Mouse (Mus musculus) CD8-positive naive resting alpha-beta T cell, adult 2 months (primary cell): ENCODE results near the gene Ptdss2.

Source experiments
- DNase-seq, 2 experiments: peaks; one replicate each; pipeline ENCODE4 v3.0.0; 2022; ENCODE audit warnings: low read depth in 2 of 2, low spot score in 2 of 2

Ptdss2 gene

GRCm38 (mm10) chr7:141121051-141121531 lies 1.1 kb upstream of the Ptdss2 start:
- no peak for DNase-seq

DNA sequence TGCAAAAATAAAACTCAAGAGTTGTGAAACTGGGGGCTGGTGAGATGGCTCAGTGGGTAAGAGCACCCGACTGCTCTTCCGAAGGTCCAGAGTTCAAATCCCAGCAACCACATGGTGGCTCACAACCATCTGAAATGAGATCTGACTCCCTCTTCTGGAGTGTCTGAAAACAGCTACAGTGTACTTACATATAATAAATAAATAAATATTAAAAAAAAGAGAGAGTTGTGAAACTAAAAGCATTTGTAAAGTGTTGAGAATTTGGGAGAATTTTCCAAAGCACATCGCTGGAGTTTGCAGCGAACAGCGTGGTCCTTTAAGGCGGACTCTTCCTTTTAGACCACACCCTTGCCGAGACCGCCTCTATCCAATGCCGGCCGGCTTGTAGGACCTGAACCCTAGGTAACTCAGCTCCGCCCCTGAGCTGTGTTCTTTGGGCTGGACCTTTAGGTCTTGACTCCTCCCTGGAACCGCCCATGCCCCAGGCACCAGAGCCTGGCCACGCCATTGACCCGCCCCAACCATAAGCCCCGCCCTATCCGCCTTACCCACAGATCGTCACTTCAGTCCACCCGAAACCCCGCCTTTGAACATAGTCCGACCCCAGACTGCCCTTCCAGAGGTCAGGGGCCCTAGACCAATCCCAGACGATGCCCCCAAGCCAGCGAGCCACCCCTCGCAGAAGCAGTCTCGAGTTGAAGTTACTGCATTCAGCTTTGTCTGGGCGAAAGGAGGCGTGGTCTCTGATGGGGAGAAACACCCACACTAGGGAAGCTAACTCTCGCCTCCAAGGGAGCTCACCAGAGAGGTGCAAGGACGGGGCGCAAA lies 721 bp downstream of the Ptdss2 start:
- DNase-seq, result peak; percentile 71 to 85

DNA sequence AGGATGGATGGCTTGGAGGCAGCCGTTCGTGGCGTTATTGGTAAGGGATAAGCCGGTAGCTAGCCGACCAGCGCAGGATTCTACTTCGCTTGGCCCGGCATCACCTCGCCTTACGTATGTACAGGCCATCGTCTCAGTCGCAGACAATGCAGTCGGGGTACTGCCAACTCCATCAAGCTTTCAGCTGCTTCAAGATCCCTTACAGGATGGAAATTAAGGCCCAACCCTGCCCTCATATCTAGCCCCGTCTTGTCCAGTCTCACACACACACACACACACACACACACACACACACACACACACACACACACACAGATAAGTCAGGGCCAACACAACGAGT lies 1.3 kb downstream of the Ptdss2 start:
- no peak for DNase-seq

- DNase-seq, result peak; percentile 68 to 81
Observed at GRCm38 (mm10) chr7:141131024-141131820, 9.0 kb downstream of the Ptdss2 start.

DNA sequence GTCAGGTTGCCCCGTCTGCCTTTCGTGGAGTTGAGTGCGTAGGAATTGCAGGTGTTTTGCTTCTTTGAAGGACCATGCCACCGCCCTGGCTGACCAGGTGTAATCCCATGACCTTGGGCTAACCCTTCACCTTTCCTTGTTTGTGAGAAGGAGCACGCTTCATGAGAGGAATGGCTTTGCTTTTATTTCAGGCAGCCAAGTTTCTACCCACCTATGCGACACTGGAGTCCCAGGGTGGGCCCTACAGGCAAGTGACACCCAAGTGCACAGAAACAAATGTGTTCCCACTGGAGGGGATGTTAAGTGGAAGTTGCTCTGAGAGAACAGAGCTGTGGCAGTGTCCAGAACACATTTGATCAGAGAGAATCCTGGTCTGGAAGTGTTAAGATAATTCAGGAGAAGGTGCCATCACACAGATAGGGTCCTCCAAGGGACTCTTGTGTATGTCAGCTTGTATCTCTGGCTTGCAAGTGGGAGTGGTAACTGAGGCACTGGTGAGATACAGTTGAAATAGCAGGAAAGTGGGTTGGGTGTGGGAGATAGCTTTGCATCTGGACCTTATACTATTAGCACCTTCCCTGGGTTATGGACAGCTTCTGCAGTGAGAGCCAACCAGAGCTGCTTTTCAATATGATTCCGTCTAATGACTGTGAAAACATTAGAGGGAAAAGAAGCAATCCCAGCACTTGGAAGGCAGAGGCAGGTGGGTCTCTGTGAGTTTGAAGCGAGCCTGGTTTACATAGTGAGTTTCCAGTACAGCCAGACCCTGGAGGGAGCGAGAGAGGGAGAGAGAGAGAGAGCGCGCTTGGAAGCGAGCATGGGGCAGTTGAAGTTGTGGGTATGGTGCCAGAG lies 9.9 kb downstream of the Ptdss2 start:
- DNase-seq, result no peak

- DNase-seq, result no peak
Observed at GRCm38 (mm10) chr7:141141326-141141725, 19.1 kb downstream of the Ptdss2 start.

DNA sequence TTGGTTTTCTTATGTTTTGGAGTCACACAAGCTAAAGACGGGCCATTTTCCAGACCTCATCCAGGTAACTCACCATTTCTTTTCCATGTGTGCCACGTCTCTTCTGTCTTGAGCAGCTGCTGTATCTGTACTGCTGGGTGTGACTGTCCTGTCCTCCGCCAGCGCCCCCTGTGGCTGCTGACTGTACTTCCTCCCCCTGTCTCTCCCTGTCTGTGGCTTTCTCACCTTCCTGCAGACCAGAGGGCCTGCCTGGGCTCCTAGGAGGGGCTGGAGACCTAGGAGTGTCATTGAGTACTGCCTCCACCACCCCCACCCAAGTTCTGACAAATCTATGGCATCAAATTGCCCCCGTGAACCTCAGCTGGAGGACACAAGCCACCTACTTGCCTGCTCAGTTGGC lies 20.9 kb downstream of the Ptdss2 start:
- peak in 1 of 2 experiments; percentile 62 for DNase-seq

DNA sequence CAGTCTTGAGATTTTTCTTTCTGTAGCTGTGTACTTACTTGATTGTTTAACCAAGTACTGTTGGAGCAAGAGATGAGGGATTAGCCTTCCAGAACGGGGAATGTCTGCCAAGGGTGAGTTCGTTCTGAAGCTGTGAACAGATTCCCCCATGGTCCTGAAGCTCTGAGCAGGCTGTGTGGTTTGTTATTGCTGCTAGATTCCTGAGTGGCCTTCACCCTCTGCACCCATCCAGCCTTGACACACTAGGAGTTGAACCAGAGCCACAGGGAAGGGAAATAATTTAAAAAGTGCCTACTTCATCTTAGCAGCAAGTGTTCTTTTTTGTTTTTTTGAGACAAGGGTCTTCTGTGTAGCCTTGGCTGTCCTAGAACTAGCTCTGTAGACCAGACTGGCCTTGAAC lies 21.7 kb downstream of the Ptdss2 start:
- DNase-seq, result no peak

DNA sequence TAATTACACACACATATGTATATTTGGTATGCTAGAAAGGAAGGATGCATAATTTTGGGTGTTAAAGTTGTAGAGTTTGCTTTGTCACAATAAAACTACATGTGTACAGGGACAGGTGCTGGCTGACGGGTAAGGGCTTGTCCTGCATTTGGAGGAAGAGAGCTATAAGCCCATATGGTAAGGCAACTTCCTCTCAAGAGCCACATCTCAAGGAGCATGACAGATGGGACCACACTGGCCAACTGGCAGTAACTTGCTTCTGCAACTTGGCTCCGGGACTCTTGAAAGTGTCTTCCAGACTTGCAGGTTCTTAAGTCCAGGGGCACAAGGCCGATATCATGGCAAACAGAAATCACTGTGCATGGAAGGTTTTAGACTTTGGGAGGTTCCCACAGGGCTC lies 22.5 kb downstream of the Ptdss2 start:
- no peak for DNase-seq

DNA sequence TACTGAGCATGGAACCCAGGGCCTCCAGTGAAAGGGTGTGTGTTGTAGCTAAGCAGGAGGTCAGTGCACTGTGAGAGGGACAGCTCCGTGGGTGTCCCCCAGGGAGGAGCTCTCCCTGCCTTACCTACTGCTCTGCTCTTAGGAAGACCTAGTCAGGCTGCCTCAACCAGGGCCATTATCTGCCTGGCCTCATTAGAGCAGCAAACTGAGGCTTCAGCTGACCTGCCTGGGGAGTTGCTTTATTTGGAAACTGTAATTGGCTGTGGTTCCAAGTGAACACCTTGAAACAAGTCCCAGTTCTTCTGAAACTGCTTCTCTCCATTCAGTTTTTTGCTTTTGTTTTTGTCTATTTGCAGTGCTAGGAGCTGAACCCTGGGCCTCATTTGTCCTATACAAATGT lies 23.2 kb downstream of the Ptdss2 start:
- no peak for DNase-seq

DNA sequence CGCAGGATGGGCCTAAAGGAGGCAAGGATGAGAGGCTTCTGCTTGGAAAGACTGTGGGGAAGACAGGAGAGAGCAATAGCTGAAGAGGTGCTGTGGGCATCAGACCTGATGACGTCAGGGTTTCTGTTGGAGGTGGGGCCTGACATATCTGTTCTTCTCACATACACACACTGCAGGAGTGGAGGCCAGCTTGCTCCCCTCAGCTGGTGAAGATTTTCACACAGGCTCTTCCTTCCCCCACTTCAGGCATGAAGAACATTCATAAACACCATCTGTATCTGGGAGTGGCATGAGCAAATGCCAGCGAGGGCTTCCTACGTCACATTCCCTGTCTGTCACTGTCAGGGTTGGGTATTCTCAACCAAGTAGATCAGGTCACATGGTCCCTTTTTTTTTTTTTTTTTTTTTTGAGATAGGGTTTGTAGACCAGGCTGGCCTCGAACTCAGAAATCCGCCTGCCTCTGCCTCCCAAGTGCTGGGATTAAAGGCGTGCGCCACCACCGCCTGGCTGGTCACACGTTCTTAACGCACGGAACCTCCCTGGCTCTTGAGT lies 23.9 kb downstream of the Ptdss2 start:
- DNase-seq, result no peak

- DNase-seq, result no peak
Observed at GRCm38 (mm10) chr7:141147044-141147443, 24.9 kb downstream of the Ptdss2 start.

GRCm38 (mm10) chr7:141148639-141149038 lies 26.5 kb downstream of the Ptdss2 start:
- no peak for DNase-seq

- no peak for DNase-seq
Observed at GRCm38 (mm10) chr7:141155362-141155761, 33.2 kb downstream of the Ptdss2 start.

DNA sequence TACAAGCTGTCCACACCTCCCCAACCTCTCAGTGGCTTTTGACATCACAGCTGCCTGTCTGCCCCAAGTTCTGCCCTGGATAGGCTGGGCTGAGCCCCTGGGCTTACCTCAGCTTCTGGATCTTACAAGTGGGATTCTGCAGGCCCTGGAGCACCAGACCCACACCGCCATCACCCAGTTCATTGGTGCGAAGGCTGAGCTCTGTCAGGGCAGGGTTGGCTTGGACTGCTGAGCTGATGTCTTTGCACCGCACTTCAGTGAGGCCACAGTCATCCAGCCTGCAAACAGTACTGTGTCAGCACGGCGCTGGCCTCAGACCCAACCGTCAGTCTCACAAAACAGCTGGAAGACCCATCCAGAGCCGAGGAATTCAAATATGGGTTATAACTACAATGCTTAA lies 42.2 kb downstream of the Ptdss2 start:
- no peak for DNase-seq

- DNase-seq, result no peak
Observed at GRCm38 (mm10) chr7:141164850-141165249, 42.7 kb downstream of the Ptdss2 start.

DNA sequence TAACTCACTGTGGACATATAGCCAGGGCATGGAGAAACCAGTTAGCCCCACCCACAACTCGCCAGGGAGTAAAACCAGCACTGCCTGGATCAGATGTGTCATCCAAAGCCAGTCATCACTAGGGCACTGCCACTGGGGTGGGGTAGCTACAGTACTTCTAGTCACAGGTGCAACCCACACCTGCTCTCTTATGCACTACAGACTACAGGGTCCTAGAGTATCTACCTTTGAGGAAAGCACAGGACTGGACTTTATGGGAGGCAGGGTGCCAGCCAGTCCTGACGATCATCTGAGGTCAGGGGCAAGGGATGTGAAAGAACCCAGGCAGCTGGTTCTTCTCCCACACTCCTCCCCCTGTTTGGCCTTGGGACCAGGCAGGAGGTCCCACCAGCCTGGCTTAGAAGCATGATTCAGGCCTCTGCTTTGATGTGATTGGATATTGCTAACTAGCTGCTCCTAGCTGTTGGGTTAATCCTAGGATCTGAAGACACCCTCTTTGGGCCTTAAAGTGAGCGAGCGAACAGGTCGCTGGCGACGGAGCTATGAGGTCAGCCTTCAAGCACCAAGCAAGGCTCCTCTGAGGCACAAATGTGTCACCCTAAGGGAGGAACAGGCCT lies 45.8 kb downstream of the Ptdss2 start:
- no peak for DNase-seq

DNA sequence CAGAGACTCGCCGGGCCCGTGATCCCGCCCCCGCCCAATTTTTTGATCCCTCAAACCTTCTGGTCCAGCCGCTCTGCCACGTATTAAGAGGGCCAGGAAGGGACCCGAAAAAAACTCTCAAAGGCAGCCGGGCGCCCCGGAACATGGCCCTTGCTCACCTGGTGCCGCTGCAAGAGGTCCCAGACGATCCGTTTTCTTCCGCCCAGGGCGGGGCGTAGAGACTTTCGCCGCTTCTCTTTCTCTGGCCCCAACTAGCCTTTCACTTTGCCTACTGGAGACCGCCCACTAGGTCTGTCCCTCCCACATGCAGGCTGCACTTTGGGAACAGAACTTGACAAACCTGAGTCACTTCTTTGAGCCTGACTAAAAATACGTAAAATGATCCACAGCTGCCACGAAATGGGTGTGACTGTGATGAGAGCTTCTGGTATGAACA lies 46.4 kb downstream of the Ptdss2 start:
- no peak for DNase-seq

GRCm38 (mm10) chr7:141169300-141169699 lies 47.1 kb downstream of the Ptdss2 start:
- DNase-seq, result no peak

DNA sequence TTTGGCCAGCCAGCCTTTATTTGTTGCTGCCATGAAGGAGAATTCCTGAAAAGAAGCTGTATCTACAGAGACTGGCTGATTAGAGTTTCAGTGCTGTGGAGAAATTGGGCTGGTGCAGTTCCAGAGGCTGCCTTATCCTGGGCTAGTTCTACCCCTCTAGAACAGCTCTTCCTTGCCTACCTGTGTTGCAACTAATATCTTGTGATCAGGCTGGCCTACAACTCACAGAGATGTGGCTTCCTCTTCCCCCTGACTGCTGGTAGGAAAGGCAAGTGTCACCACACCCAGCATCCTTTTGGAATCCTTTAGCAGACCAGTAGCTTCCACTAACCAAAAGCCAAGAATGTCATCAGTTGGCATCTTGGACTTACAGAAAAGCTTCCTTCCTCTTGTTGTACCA lies 47.7 kb downstream of the Ptdss2 start:
- DNase-seq, result no peak
